Comparison of ENCODE assay signal across 10 mouse cellular contexts in the genomic region with DNA sequence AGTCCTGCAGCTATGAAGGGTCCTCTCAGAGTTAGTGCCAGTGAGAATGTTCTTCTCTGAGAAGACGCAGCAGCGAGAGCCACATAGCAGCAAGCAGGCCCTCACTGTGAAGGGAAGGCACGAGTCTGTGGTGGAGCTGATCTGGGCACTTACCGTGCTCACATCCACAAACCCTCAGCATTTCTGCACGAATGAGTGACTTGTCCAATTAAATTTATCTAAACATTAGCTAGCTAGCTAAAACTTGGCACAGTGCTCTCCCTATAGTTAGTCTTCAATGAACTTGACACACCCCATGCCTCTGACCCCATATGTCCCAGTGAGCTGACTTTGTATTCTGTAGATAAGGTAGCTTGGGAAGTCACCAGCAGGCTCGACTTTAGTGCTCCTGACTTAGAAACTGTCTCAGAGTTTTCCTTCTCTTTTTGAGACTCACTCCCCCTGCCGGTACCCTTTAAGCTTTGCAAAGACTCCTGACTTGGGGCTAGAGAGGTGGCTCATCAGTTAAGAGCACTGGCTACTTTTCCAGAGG. TPM values are rescaled to one million over a fixed set of nuclear protein-coding genes. Genes with fewer than 3 reads are reported as not detected.
A peak's percentile ranks its signal among the peaks of the same experiment; 100 is the strongest.
DNase-seq lines count a peak whose midpoint lies in the region; ATAC-seq lines count a peak whose summit lies in the region.
"Had no signal": no experiment of that assay in that cellular context is flagged by ENCODE, and none has a peak within 500 bp of the region (broad histone marks: within the 10 kb centered on the region; RNA-seq: fewer than 3 reads in every experiment).

No protein-coding gene starts in this region.

- H3K9ac ChIP-seq in intestine, embryonic 14.5 days (ENCODE audit: low read length) = no peak overlapping the region
- H3K9ac ChIP-seq in liver, embryonic 15.5 days = no peak overlapping the region

- DNase-seq in ES-CJ7 (ENCODE audit: low read depth, low spot score) (peak; percentile 49), NIH3T3 (ENCODE audit: low read depth) (peak; percentile 26)
- no peak for DNase-seq in intestine, embryonic 14.5 days (ENCODE audit: low spot score)
- DNase-seq in testis, postnatal 10 days (ENCODE audit: low spot score) = no peak
- no peak for DNase-seq in adrenal gland, postnatal 14 days
- no peak for DNase-seq in right cerebral cortex, postnatal 10 days (ENCODE audit: low spot score in 2 of 2)
- no peak for DNase-seq in embryo, embryonic 11 days

- no peaks in the 10 kb centered on the region for H3K36me3 ChIP-seq in intestine, embryonic 14.5 days (ENCODE audit: control insufficient read depth, insufficient read depth, low read length)
- H3K36me3 ChIP-seq in liver, embryonic 15.5 days (replicated peaks) = no peaks in the 10 kb centered on the region

- H3K4me1 ChIP-seq in intestine, embryonic 14.5 days (replicated peaks; ENCODE audit: control insufficient read depth, insufficient read depth, low read length) = peaks cover 22% of the 10 kb centered on the region; the same call in 1 of the 2 replicates
- H3K4me1 ChIP-seq in liver, embryonic 15.5 days (replicated peaks) = peaks cover 4% of the 10 kb centered on the region; the same call in 1 of the 2 replicates

- H3K4me3 ChIP-seq in intestine, embryonic 14.5 days (ENCODE audit: low read depth, low read length) = no peak overlapping the region
- H3K4me3 ChIP-seq in liver, embryonic 15.5 days (replicated peaks) = no peak overlapping the region
- H3K4me3 ChIP-seq: megakaryocyte, embryonic 14.5 days had no signal

- no peaks in the 10 kb centered on the region for H3K9me3 ChIP-seq in intestine, embryonic 14.5 days (ENCODE audit: control insufficient read depth, low read length)
- no peaks in the 10 kb centered on the region for H3K9me3 ChIP-seq in liver, embryonic 15.5 days (replicated peaks)
- H3K9me3 ChIP-seq: megakaryocyte, embryonic 14.5 days had no signal

- ATAC-seq in intestine, embryonic 14.5 days (replicated peaks; ENCODE audit: low FRiP score, low TSS enrichment, low read depth) = no peak
- peak; percentile 40; the same call in 1 of the 2 replicates for ATAC-seq in liver, embryonic 15.5 days (ENCODE audit: insufficient read depth)

- 59% methylated on average over 7 of the region's 7 CpGs for WGBS in intestine, embryonic 14.5 days
- 55% methylated on average over 7 of the region's 7 CpGs for WGBS in liver, embryonic 15.5 days (ENCODE audit: insufficient replicate concordance)

- H3K4me2 ChIP-seq in intestine, embryonic 14.5 days (ENCODE audit: low read length) = no peak overlapping the region
- no peak overlapping the region for H3K4me2 ChIP-seq in liver, embryonic 15.5 days

- H3K27me3 ChIP-seq in intestine, embryonic 14.5 days (replicated peaks; ENCODE audit: control insufficient read depth, insufficient read depth, low read length) = no peaks in the 10 kb centered on the region
- no peaks in the 10 kb centered on the region for H3K27me3 ChIP-seq in liver, embryonic 15.5 days
- H3K27me3 ChIP-seq: megakaryocyte, embryonic 14.5 days had no signal

- H3K27ac ChIP-seq in intestine, embryonic 14.5 days (ENCODE audit: low read depth) = peak overlapping the region; percentile 41; the same call in 1 of the 2 replicates
- no peak overlapping the region for H3K27ac ChIP-seq in liver, embryonic 15.5 days (replicated peaks)

RNA-seq across cellular contexts. Expression of a gene that starts 39.7 kb away (rescaled TPM):
- polyA plus RNA-seq in intestine, embryonic 14.5 days (2014; fragmentation: Nextera tagmentation; extraction: Ambion mirVana) = not detected in 2 replicates
- not detected in 2 replicates for polyA plus RNA-seq in liver, embryonic 15.5 days (2015; fragmentation: Nextera tagmentation; extraction: Ambion mirVana)
- not detected in 2 replicates for total RNA-seq in adrenal gland, postnatal 14 days (2021)
- total RNA-seq: adrenal gland, postnatal 4 days had no signal

RNA-seq across cellular contexts. Expression of a gene that starts 57.9 kb away (rescaled TPM):
- 23.9 and 24.2 TPM in 2 replicates for polyA plus RNA-seq in intestine, embryonic 14.5 days (2014; fragmentation: Nextera tagmentation; extraction: Ambion mirVana)
- polyA plus RNA-seq in liver, embryonic 15.5 days (2015; fragmentation: Nextera tagmentation; extraction: Ambion mirVana) = 2.7 and 3.2 TPM in 2 replicates
- total RNA-seq in adrenal gland, postnatal 14 days (2021) = 6.8 and 6.9 TPM in 2 replicates

RNA-seq across cellular contexts. Expression of a gene that starts 59.0 kb away (rescaled TPM):
- 29.7 and 33.5 TPM in 2 replicates for polyA plus RNA-seq in intestine, embryonic 14.5 days (2014; fragmentation: Nextera tagmentation; extraction: Ambion mirVana)
- 5.0 and 5.8 TPM in 2 replicates for polyA plus RNA-seq in liver, embryonic 15.5 days (2015; fragmentation: Nextera tagmentation; extraction: Ambion mirVana)
- total RNA-seq in adrenal gland, postnatal 14 days (2021) = 12.7 and 13.1 TPM in 2 replicates

Comparison
In these comparisons a context has a peak if more than half of its experiments do, and no peak if none do; other contexts are left out.
1. DNase-seq: peak in ES-CJ7 (single experiment) and NIH3T3 (single experiment); none in intestine, embryonic 14.5 days (single experiment), testis, postnatal 10 days (single experiment), adrenal gland, postnatal 14 days (single experiment), right cerebral cortex, postnatal 10 days (0 of 2) and embryo, embryonic 11 days (single experiment).